Mouse (Mus musculus) activated CD4-positive, CD25-positive, alpha-beta regulatory T cell, adult 4 months (primary cell): Measurements from ENCODE around the gene Mib2. TPM values are rescaled to one million over a fixed set of nuclear protein-coding genes. Genes with fewer than 3 reads are reported as not detected.
A peak's percentile ranks its signal among the peaks of the same experiment; 100 is the strongest.
"Not testable (repeated sequence)": the region's sequence is repeated elsewhere in the genome, so short reads cannot be mapped to it uniquely, and the experiment has no call there.

Experiments used
- ATAC-seq: one replicate; pipeline ENCODE4 v1.8.0; 2017
- polyA plus RNA-seq, 2 experiments: library from polyadenylated mRNA; unstranded; fragments of 100-300 nt; shearing (Covaris generic); gene quantifications; one replicate each; pipeline ENCODE4 v1.2.1; 2017

Mib2 gene
- polyA plus RNA-seq, result 1 to 10 TPM; 2.2 to 6.4 TPM

GRCm38 (mm10) chr4:155668689-155669597 is at the start of gene Mib2:
Gene Mib2 (minus strand): TSS chr4:155669198.
- ATAC-seq, result peak; percentile 94

GRCm38 (mm10) chr4:155710521-155711252 is 41.7 kb upstream of the Mib2 start:
- no peak for ATAC-seq

GRCm38 (mm10) chr4:155708988-155709387 is 40.0 kb upstream of the Mib2 start:
- ATAC-seq, result no peak

GRCm38 (mm10) chr4:155708582-155708981 is 39.6 kb upstream of the Mib2 start:
- ATAC-seq, result no peak

- ATAC-seq, result peak; percentile 34
Observed at GRCm38 (mm10) chr4:155705592-155705929, 36.6 kb upstream of the Mib2 start.

GRCm38 (mm10) chr4:155704721-155705591 is 36.0 kb upstream of the Mib2 start, which contains the start of gene Ssu72:
Gene Ssu72 (plus strand): TSS chr4:155704800.
- ATAC-seq, result peak; percentile 67

- no peak for ATAC-seq
Observed at GRCm38 (mm10) chr4:155703425-155703929, 34.5 kb upstream of the Mib2 start.

- peak; percentile 25 for ATAC-seq
Observed at GRCm38 (mm10) chr4:155700425-155700824, 31.4 kb upstream of the Mib2 start.

GRCm38 (mm10) chr4:155696261-155697255 is 27.6 kb upstream of the Mib2 start:
- ATAC-seq, result no peak

- ATAC-seq, result no peak
Observed at GRCm38 (mm10) chr4:155695531-155696062, 26.6 kb upstream of the Mib2 start.

- peak; percentile 91 for ATAC-seq
Observed at GRCm38 (mm10) chr4:155694482-155695401, 25.7 kb upstream of the Mib2 start.

GRCm38 (mm10) chr4:155694111-155694481 is 25.1 kb upstream of the Mib2 start, which contains the start of gene Fndc10:
Gene Fndc10 (plus strand): TSS chr4:155694342.
- ATAC-seq, result peak; percentile 40

- no peak for ATAC-seq
Observed at GRCm38 (mm10) chr4:155692421-155692820, 23.4 kb upstream of the Mib2 start.

GRCm38 (mm10) chr4:155690571-155691375 is 21.8 kb upstream of the Mib2 start:
- ATAC-seq, result no peak

- not testable (repeated sequence) for ATAC-seq
Observed at GRCm38 (mm10) chr4:155687764-155688163, 18.8 kb upstream of the Mib2 start.

GRCm38 (mm10) chr4:155683670-155684277 is 14.8 kb upstream of the Mib2 start:
- ATAC-seq, result not testable (repeated sequence)

- ATAC-seq, result no peak
Observed at GRCm38 (mm10) chr4:155675991-155676390, 7.0 kb upstream of the Mib2 start.

- ATAC-seq, result no peak
Observed at GRCm38 (mm10) chr4:155672082-155672481, 3.1 kb upstream of the Mib2 start.
